Mouse (Mus musculus) T-cell, adult 2 months (primary cell): ENCODE data around the gene Ccdc86.
A peak's percentile ranks its signal among the peaks of the same experiment; 100 is the strongest.

Source experiments
- DNase-seq: peaks from one replicate; pipeline ENCODE4 v3.0.0; 2022; ENCODE audit warnings: low spot score

Gene Ccdc86

GRCm38 (mm10) chr19:10905728-10906000 is 43.4 kb downstream of the Ccdc86 start:
- no peak for DNase-seq

DNA sequence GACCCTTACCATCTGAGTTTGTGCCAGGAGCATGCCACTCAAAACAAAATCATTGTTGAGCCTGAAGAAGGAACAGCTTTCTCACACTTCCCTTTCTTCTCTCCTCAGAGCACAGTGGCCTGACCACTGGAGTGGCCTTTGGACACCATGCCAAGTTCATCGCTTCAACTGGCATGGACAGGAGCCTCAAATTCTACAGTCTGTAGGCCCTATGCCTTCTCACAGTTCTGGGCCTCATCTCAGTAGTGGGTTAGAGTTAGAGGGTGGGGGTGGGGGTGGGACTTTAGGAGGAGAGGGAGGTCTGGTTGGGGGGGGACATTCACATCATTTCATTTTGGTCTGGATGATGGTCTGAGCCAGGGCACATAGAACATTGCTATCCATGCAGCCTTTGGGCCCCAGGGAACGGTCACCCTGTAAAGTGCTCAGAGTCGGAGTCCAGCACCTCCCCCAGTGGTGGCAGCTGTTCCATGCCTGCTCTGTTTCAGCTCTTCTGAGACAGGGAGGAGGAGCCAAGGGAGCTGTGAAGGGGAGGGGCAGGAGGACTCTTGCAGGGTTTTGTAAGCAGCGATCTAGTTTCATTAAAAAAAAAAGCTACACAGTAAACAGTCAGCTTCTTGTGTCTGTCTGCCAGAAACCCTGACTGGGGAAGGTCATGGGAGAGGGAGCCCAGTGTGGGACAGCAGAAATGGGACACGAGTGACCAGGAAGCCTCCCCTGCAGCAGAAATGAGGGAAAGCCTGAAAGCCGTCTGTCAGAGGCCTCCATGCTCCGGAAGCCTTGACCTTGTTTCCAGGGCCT is 43.9 kb downstream of the Ccdc86 start:
- no peak for DNase-seq

GRCm38 (mm10) chr19:10904512-10904911 is 44.6 kb downstream of the Ccdc86 start:
- DNase-seq = no peak

DNA sequence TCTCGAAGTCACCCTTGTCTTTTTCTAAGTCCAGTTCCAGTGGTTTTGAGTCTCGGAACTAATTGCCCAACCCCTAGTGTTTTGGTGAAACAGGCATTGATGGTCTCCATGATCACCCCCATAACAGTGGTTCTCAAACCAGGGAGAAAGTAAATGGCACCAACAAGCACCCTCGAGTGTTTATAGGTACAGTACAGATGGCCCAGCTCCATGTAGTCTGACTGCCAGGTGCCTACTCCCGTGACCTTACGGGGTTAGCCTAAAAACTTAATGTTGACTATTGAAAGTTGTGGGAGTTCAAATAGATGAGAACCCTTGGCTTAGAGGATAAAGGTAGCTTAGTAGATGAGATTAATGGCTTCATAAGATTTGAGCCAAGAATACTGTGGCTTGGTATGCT is 48.0 kb downstream of the Ccdc86 start:
- DNase-seq = no peak

GRCm38 (mm10) chr19:10900315-10900714 is 48.8 kb downstream of the Ccdc86 start:
- no peak for DNase-seq

- DNase-seq = no peak
Observed at GRCm38 (mm10) chr19:10897491-10897890, 51.6 kb downstream of the Ccdc86 start.

- no peak for DNase-seq
Observed at GRCm38 (mm10) chr19:10896849-10897248, 52.2 kb downstream of the Ccdc86 start.

- no peak for DNase-seq
Observed at GRCm38 (mm10) chr19:10895708-10896107, 53.4 kb downstream of the Ccdc86 start.

DNA sequence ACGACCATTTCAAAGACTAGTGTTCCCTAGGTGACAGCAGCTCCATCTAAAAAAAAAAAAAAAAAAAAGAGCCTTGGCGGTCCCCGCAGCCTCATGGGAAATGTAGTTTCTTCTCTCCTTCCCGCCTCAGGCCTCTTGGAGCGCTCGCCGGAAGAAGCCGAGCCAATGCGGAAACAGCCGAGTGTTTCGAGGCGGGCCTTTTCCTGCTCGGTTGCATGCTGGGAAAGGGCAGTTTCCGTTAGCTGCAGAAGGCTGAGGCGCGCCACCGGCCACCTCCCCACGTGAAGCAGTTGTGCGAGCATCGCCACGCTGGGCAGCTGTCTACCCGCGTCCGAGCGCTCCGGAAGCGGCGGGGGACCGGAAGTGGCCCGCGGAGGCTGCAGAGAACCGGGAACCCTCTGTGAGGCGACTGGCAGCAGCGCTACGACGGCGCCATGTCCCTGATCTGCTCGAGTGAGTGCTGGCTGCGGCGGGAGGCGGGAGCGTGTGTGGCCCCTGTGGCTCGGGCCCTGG is 54.0 kb downstream of the Ccdc86 start, which contains the start of gene Prpf19:
TSS of gene Prpf19 (plus strand) at position 216 of the 513 bp plus-strand sequence.
- DNase-seq = peak; percentile 96

- no peak for DNase-seq
Observed at GRCm38 (mm10) chr19:10892201-10892600, 56.9 kb downstream of the Ccdc86 start.
